Mouse (Mus musculus): ENCODE data around the gene Leng8.

DNA sequence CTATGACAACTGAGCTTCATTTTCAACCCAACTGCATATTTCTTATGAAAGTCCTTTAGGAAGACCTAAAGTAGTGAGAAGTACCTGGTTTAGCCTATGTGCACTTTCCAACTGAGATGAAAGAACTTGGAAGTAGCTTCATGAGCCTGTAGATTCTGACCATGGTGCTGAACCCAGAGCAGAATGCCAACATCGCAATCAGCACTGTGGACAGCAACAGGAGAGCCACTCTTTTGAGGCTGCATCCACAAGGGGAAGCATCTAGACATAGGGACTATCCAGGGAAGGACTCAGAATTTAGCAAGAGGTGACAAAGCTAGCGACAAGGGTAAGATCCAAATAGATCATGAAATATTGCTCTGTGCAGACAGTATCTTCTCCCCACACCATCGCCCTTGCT, 41.6 kb downstream of the Leng8 start:
- no peak for TF ChIP-seq GATA1 (IDR thresholded peaks at IDR 0.05; ENCODE audit: borderline replicate concordance, low read length)
- TF ChIP-seq FLI1 (IDR thresholded peaks at IDR 0.05; ENCODE audit: low read length): no peak

Data from megakaryocyte, embryonic 14.5 days (primary cell).